Mouse (Mus musculus) lung, adult 2 months (tissue): ENCODE measurements around the gene Ptgdr. TPM values are rescaled to one million over a fixed set of nuclear protein-coding genes. Genes with fewer than 3 reads are reported as not detected.
A peak's percentile ranks its signal among the peaks of the same experiment; 100 is the strongest.
"Not testable (repeated sequence)": the region's sequence is repeated elsewhere in the genome, so short reads cannot be mapped to it uniquely, and the experiment has no call there.

Source experiments
- DNase-seq: peaks from one replicate; pipeline ENCODE4 v3.0.0; 2022
- H3K4me1 ChIP-seq: fragments of 200-500 bp; 2 replicates; pipeline ENCODE4 v1.6.1; 2011; ENCODE audit warnings: low read length; ENCODE audit not compliant: control insufficient read depth, insufficient read depth
- H3K4me3 ChIP-seq: fragments of 200-500 bp; replicated peaks from 2 replicates; pipeline ENCODE3; 2011; ENCODE audit warnings: low read depth, mild to moderate bottlenecking, control low read depth, low read length; ENCODE audit errors: extremely low read depth
- CTCF ChIP-seq: fragments of 200-500 bp; IDR thresholded peaks from 2 replicates; pipeline ENCODE4 v1.5.1; 2011; ENCODE audit warnings: mild to moderate bottlenecking, low read length, control low read depth; ENCODE audit not compliant: insufficient read depth
- POLR2A ChIP-seq: fragments of 200-500 bp; IDR thresholded peaks from 2 replicates; pipeline ENCODE4 v1.6.1; 2011; ENCODE audit warnings: low read depth, mild to moderate bottlenecking, control low read depth, low read length, borderline replicate concordance; ENCODE audit errors: extremely low read depth
- WGBS: fragments of 180-500 bp; shearing (Covaris S2); methylation state at CpG from one replicate; pipeline ENCODE4 v1.1.7; 2018; 5-methylcytosine and 5-hydroxymethylcytosine counted together
- polyA plus RNA-seq: library from polyadenylated mRNA; depleted of rRNA; stranded (reverse); fragments of >200 nt; gene quantifications from 2 replicates; pipeline ENCODE4 v1.2.3, GENCODE M21; 2012; rRNA removed

Ptgdr gene
- polyA plus RNA-seq: not detected in 2 replicates

DNA sequence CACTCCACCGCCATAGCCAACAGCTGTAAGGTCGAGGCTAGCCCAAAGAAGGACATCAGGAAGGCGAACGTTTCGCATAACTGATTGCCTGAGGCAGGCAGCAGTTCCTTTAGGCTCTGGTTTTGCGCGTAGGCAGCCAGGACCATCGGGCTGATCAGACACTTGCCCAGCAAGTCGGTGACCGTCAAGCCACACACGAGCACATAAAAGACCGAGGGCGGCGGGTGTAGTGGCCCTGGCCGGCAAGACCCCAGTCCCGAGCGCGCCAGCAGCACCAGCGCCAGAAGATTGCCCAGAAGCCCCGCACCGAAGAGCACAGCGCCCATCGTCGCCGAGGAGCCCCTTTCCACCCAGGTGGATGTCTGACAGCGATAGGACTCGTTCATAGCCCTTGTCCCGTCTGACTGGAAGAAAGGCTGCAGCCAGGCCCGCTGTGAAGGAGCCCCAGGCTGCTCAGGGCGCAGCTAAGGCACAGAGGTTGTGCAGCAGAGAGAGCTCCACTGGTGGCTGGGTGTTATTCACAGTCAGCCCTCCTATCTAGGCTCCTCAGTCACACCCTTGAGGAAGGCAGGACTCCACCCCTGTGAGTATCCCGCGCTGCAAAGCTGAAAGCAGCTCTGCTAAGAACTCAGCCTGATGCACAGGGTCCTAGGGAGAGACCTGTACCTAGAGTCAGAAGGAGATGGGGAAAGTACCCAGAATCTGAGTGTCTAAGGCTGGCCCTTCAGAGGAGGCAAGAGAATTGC is at the start of gene Ptgdr:
Gene Ptgdr, minus strand, starts transcription at position 508 of the 746 bp plus-strand sequence.
- DNase-seq: no peak
- WGBS: 4% methylated on average over 32 of the region's 32 CpGs
- TF ChIP-seq POLR2A: no peak
- no peak for TF ChIP-seq CTCF
- H3K4me3 ChIP-seq: no peak within 1 kb of the TSS
- no peaks in the 10 kb centered on the region; the same call in 1 of the 2 replicates for H3K4me1 ChIP-seq

DNA sequence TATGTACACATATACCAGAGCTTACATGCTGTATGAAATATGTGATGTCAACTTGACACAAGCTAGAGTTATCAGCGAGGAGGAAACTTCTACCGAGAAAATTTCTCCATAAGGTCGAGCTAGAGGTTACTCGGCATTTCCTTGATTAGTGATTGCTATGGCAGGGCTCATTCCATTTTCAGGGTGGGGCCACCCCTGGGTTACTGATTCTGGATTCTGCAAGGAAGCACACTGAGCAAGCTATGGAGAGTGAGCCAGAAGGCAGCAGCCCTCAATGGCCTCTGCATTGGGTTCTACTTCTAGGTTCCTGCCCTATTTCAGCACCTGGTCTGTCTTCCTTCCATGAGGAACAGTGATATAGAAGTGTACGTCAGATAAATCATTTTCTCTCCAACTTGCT is 48.6 kb upstream of the Ptgdr start:
- no peak overlapping the region for H3K4me3 ChIP-seq

DNA sequence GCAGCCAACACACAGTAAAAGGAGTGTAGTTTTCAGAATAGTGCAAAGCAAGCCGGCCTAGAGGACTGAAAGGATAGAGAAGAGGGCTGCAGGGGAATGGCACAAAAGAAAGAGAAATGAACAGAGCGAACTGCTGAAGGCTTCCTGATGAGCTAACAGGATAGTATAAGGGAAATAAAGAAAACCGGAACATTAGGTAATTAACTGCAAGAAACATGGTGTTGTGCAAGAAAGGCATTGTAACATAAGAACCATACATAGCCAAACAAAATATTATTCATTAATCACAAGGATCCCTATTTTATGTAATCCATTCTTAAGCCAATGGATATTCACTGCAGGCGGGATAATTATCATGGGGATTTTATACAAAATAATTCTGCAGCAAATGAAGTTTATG is 45.0 kb upstream of the Ptgdr start:
- DNase-seq: no peak

More for the DNA sequence above, 48.6 kb upstream of the Ptgdr start:
- no peak for DNase-seq
- WGBS: 67% methylated on average over 5 of the region's 5 CpGs
- TF ChIP-seq POLR2A (no peak), CTCF (no peak)
- H3K4me1 ChIP-seq: no peaks in the 10 kb centered on the region

DNA sequence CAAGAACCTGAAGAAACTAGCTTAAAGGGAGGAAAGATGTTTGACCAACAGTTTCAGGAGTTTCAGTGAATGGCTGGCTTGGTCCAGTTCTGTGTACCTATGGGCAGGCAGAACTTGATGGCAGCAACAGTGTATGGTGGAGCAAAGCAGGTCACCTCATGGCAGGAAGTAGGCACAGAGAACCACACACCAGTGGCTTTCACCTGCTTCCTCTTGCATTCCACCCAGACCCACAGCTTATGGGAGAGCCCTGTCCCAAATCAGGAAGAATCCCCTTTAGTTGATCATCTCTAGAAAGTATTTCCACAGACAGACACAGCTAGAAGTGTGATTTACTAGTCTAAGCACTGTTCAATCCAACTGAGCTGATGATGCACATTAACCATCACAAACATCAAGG is 42.6 kb upstream of the Ptgdr start:
- DNase-seq, H3K4me3 ChIP-seq, H3K4me1 ChIP-seq: not testable (repeated sequence)

More for the DNA sequence above, 45.0 kb upstream of the Ptgdr start:
- 78% methylated on average over 4 of the region's 4 CpGs for WGBS
- H3K4me3 ChIP-seq: no peak overlapping the region
- TF ChIP-seq POLR2A (no peak), CTCF (no peak)
- H3K4me1 ChIP-seq: no peaks in the 10 kb centered on the region

DNA sequence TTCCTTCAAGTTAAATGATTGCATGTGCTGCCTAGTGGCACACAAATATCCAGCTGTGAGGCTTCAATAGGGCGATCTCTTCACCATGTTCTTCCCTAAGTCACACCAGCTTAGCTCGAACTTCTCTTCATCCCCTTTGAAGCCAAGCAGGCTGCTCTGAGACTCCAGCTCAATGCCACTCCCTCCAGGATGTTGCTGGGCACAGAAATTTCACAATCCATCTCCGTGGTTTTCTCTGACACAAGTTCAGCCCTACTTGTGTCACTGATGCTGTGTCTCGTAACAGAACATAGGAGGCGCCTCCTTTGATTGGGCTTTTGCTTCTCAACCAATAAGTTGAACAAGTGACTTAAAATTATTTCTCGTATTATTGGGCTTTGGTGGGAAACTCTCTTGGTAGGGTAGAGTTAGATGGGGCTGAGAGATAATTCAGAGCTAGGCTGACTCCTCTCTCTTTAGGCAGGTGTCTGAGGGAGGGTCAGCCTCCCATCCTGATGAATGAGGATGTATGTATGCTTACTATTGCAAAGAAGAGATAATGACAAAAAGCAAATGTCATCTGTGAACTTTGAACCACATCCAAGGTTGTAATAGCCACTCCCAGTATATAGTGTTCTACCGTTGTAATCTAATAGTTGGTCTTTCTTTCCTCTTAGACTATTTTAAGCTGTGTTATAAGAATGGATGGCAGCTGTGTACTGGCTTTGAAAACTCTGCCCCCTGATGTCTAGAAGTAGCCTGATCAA is 32.4 kb upstream of the Ptgdr start:
- TF ChIP-seq CTCF (no peak), POLR2A (no peak)
- Histone ChIP-seq H3K4me1 (no peaks in the 10 kb centered on the region), H3K4me3 (no peak overlapping the region)
- 60% methylated on average over 7 of the region's 7 CpGs for WGBS
- no peak for DNase-seq

DNA sequence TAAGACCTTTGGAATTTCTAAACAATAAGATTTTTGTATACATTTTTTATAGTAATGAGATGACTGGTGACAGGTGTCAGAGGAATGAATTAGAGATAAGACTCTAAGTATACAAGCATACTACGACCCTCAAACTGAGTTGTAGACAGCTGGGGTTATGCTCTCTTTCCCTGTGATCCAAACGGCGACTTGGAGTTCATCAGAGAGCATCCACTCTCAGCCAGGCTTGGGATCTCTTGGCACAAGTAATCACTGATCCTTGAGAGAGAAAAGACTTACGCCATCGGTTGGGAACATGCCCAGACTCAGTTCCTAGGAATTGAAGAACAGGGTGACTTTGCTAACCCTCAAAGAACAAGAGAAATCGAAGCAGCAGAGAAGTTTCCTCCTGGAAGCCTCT is 10.5 kb upstream of the Ptgdr start:
- peak; percentile 17 for DNase-seq
- Histone ChIP-seq H3K4me1 (no peaks in the 10 kb centered on the region; the same call in 1 of the 2 replicates), H3K4me3 (no peak overlapping the region)
- TF ChIP-seq POLR2A (no peak), CTCF (no peak)
- WGBS: 38% methylated on average over 6 of the region's 6 CpGs

DNA sequence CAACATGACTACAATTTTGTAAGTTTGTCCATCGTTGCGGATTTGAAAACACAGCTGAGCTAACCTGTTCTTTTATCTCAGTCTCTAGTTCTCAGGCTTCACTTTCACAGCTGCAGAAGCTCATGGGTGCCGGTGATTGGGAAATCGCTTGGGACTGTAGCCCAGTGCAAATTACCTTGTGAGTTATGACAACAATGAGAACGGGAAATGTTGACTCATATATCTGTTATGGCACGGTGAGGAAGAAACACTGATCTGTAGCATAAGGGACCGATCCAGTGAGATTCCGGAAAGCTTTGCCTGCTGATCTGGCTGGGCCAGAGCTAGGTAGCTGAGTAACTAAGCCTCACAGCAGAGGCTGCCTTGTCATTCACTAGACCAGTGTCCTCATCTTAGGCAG is 6.5 kb upstream of the Ptgdr start:
- no peak for TF ChIP-seq CTCF
- TF ChIP-seq POLR2A: no peak
- no peaks in the 10 kb centered on the region; the same call in 1 of the 2 replicates for H3K4me1 ChIP-seq
- H3K4me3 ChIP-seq: no peak overlapping the region
- DNase-seq: peak; percentile 13
- WGBS: 64% methylated on average over 8 of the region's 8 CpGs

DNA sequence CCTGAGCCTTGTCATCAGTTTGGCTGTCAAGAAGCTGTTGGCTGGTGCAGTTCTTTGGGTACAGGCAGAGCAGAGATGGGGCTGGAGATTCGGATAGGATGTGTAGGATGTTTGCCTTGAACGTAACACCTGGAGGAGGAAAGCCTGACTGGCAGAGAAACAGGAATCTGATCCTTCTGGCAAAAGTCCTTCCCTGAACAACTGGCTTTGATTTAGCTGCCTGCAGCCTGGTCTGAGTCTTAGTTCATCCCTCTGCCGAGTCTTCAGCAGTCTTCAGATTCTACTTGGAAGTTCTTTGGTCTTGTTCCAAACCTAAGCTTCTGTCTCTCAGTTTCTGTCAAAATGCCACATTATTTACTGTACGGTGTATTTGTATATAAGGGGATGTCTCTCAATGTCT is 3.9 kb upstream of the Ptgdr start:
- Histone ChIP-seq H3K4me1 (no peaks in the 10 kb centered on the region; the same call in 1 of the 2 replicates), H3K4me3 (no peak overlapping the region)
- no peak for TF ChIP-seq CTCF
- no peak for TF ChIP-seq POLR2A
- WGBS: 50% methylated on average over 4 of the region's 4 CpGs
- no peak for DNase-seq

DNA sequence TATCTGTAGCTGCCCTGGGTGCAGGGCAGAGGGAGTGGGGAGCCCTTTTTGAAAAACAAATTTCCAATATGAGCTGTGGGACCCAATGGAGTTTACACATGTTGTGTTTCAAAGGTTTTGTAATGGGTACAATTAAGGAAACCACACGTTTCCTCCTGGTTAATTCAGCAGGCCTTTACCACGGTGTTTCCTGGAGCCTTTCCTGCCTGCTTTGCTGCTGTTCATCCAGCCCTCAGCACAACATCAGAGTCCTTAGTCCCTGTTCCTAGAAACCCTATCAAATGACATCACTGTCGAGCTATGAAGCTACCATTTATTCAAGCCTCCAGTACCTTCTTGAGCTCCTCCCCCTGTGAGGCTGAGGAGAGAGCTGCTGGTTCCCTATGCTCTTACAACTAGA is 2.0 kb upstream of the Ptgdr start:
- Histone ChIP-seq H3K4me1 (no peaks in the 10 kb centered on the region; the same call in 1 of the 2 replicates), H3K4me3 (no peak overlapping the region)
- DNase-seq: no peak
- TF ChIP-seq CTCF (no peak), POLR2A (no peak)
- 19% methylated on average over 3 of the region's 3 CpGs for WGBS

DNA sequence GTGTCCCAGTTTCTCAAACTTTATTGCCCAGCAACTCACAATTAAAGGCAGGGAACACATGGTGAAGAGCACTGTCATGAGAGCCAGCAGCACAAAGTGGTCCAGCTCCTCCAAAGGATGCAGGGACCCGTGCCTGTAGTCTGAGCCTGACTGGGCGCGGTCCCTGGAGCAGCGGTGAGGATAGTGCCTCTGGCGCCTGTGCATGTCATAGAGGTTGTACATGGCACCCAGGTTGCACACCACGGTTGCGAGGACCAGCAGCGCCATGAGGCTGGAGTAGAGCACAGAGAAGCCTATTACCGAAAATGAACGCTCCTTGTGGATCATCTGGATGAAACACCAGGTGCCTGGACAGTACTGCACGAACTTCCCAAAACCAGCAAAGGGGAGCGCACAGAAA is 803 bp downstream of the Ptgdr start:
- no peak for DNase-seq
- TF ChIP-seq CTCF (no peak), POLR2A (no peak)
- Histone ChIP-seq H3K4me1 (no peaks in the 10 kb centered on the region; the same call in 1 of the 2 replicates), H3K4me3 (no peak overlapping the region)
- WGBS: 19% methylated on average over 12 of the region's 12 CpGs
